20 mouse cellular contexts compared by ENCODE assay signal in genomic region chr11:65058224-65058908, GRCm38 (mm10).
DNase-seq lines count a peak whose midpoint lies in the region; ATAC-seq lines count a peak whose summit lies in the region.
"Had no signal": no experiment of that assay in that cellular context is flagged by ENCODE, and none has a peak within 500 bp of the region (broad histone marks: within the 10 kb centered on the region; RNA-seq: fewer than 3 reads in every experiment).

No protein-coding gene starts in this region.

- no peak overlapping the region for H3K4me2 ChIP-seq in embryonic facial prominence, embryonic 11.5 days (ENCODE audit: low read depth, low read length)
- H3K4me2 ChIP-seq in kidney, embryonic 15.5 days: no peak overlapping the region
- H3K4me2 ChIP-seq: embryonic facial prominence, embryonic 12.5 days; heart, embryonic 12.5 days; lung, embryonic 14.5 days; neural tube, embryonic 12.5 days had no signal

- no peaks in the 10 kb centered on the region for H3K9me3 ChIP-seq in embryonic facial prominence, embryonic 11.5 days (replicated peaks; ENCODE audit: control insufficient read depth, low read length)
- H3K9me3 ChIP-seq in kidney, embryonic 15.5 days (replicated peaks): no peaks in the 10 kb centered on the region
- H3K9me3 ChIP-seq: embryonic facial prominence, embryonic 12.5 days; heart, embryonic 12.5 days; neural tube, embryonic 12.5 days had no signal

- H3K4me3 ChIP-seq in embryonic facial prominence, embryonic 11.5 days (ENCODE audit: low read depth, low read length): no peak overlapping the region
- H3K4me3 ChIP-seq in kidney, embryonic 15.5 days (replicated peaks): no peak overlapping the region
- H3K4me3 ChIP-seq: embryonic facial prominence, embryonic 12.5 days; heart, embryonic 12.5 days; neural tube, embryonic 12.5 days had no signal

- H3K9ac ChIP-seq in embryonic facial prominence, embryonic 11.5 days (replicated peaks; ENCODE audit: low read length): no peak overlapping the region
- H3K9ac ChIP-seq in kidney, embryonic 15.5 days: no peak overlapping the region
- H3K9ac ChIP-seq: embryonic facial prominence, embryonic 12.5 days; forebrain, postnatal 0 days; heart, embryonic 12.5 days; lung, embryonic 14.5 days; neural tube, embryonic 12.5 days had no signal

- H3K4me1 ChIP-seq in embryonic facial prominence, embryonic 11.5 days (ENCODE audit: control insufficient read depth, insufficient read depth, low read length): no peaks in the 10 kb centered on the region
- H3K4me1 ChIP-seq in kidney, embryonic 15.5 days: no peaks in the 10 kb centered on the region

- WGBS in embryonic facial prominence, embryonic 11.5 days: 61% methylated on average over 7 of the region's 7 CpGs
- WGBS in kidney, embryonic 15.5 days: 81% methylated on average over 7 of the region's 7 CpGs

- no peak overlapping the region for H3K27ac ChIP-seq in embryonic facial prominence, embryonic 11.5 days (replicated peaks; ENCODE audit: low read depth, low read length)
- H3K27ac ChIP-seq in kidney, embryonic 15.5 days: no peak overlapping the region
- H3K27ac ChIP-seq: embryonic facial prominence, embryonic 12.5 days; kidney, postnatal 0 days; macrophage; neural tube, embryonic 12.5 days had no signal

- H3K36me3 ChIP-seq in embryonic facial prominence, embryonic 11.5 days (replicated peaks; ENCODE audit: control insufficient read depth, insufficient read depth, low read depth, low read length): no peaks in the 10 kb centered on the region
- no peaks in the 10 kb centered on the region for H3K36me3 ChIP-seq in kidney, embryonic 15.5 days
- H3K36me3 ChIP-seq: embryonic facial prominence, embryonic 12.5 days; neural tube, embryonic 12.5 days had no signal

- H3K27me3 ChIP-seq in embryonic facial prominence, embryonic 11.5 days (ENCODE audit: control insufficient read depth, insufficient read depth, low read length): no peaks in the 10 kb centered on the region
- no peaks in the 10 kb centered on the region for H3K27me3 ChIP-seq in kidney, embryonic 15.5 days
- H3K27me3 ChIP-seq: embryonic facial prominence, embryonic 12.5 days; heart, embryonic 12.5 days; neural tube, embryonic 12.5 days had no signal

- peak; percentile 39; the same call in 1 of the 2 replicates for ATAC-seq in embryonic facial prominence, embryonic 11.5 days (replicated peaks; ENCODE audit: insufficient number of reproducible peaks, low FRiP score, low TSS enrichment, low read depth)
- no peak for ATAC-seq in kidney, embryonic 15.5 days (replicated peaks; ENCODE audit: low FRiP score)
- ATAC-seq: forebrain, postnatal 0 days; intestine, embryonic 16.5 days had no signal

- DNase-seq in frontal cortex, adult 2 months (ENCODE audit: extremely low spot score in 1 of 2, low spot score in 1 of 2): peak; percentile 38 to 60
- DNase-seq in frontal cortex, postnatal 10 days (ENCODE audit: low spot score in 2 of 2): no peak
- peak; percentile 40 to 44 for DNase-seq in left cerebral cortex, postnatal 14 days (ENCODE audit: low spot score in 2 of 2)
- no peak for DNase-seq in left cerebral cortex, postnatal 4 days
- DNase-seq in embryonic facial prominence, embryonic 11.5 days (ENCODE audit: low spot score): peak; percentile 49
- DNase-seq in retina, postnatal 1 day: peak; percentile 19
- DNase-seq: adrenal gland, adult 2 months; forebrain, postnatal 0 days; gastrocnemius, postnatal 36 days; heart, postnatal 4 days; lung, embryonic 14.5 days; right cerebral cortex, postnatal 4 days; thymus, postnatal 25 days had no signal

- intact Hi-C loops in left cerebral cortex, postnatal 14 days (cut with DNase I): loop anchor here (5.0 kb wide), 1 partner anchor 104 kb away; the partner anchor contains the start of gene Arhgap44
- intact Hi-C loops in left cerebral cortex, postnatal 4 days (cut with DNase I): no loop called here

Comparison
In these comparisons a context has a peak if more than half of its experiments do, and no peak if none do; other contexts are left out.
1. DNase-seq: peak in frontal cortex, adult 2 months (2 of 2), left cerebral cortex, postnatal 14 days (2 of 2), embryonic facial prominence, embryonic 11.5 days (single experiment) and retina, postnatal 1 day (single experiment); none in frontal cortex, postnatal 10 days (0 of 2) and left cerebral cortex, postnatal 4 days (single experiment).